Mouse (Mus musculus): ENCODE data around the gene Qars.

DNA sequence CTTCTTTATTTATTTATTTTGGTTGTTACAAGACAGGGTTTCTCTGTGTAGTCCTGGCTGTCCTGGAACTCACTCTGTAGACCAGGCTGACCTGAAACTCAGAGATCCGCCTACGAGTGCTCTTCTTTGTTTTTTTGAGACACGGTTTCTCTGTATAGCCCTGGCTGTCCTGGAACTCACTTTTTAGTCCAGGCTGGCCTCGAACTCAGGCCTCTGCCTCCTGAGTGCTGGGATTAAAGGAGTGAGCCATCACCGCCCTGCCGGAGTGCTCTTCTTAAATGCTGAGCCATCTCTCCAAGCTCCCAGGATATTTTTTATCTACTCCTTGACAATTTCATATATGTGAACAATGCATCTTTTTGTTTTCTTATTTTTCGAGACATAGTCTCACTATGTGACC lies 605 bp upstream of the Qars start:
- TF ChIP-seq CTCF (IDR thresholded peaks at IDR 0.05; ENCODE audit: extremely low read depth, insufficient read depth, low read length) (no peak), POLR2A (IDR thresholded peaks at IDR 0.05; ENCODE audit: extremely low read depth, insufficient read depth, low read length) (no peak)
